Mouse (Mus musculus) CH12.LX (cell line): ENCODE results near the gene Grb2. TPM values are rescaled to one million over a fixed set of nuclear protein-coding genes. Genes with fewer than 3 reads are reported as not detected.

Source experiments
- DNase-seq: peaks from one replicate; pipeline ENCODE4 v3.0.0-alpha.2; 2013; ENCODE audit errors: extremely low read depth
- H3K27ac ChIP-seq: 2 replicates; pipeline ENCODE4 v1.5.1; 2012; ENCODE audit warnings: low read depth, mild to moderate bottlenecking, control low read depth, moderate library complexity; ENCODE audit not compliant: insufficient read depth
- H3K27me3 ChIP-seq: replicated peaks from 2 replicates; pipeline ENCODE3; 2012; ENCODE audit warnings: inconsistent platforms
- H3K36me3 ChIP-seq, 2 experiments: replicated peaks in 1 of 2; 2 replicates each; pipeline versions ENCODE3 to v1.6.1; 2012; ENCODE audit warnings: inconsistent platforms in 1 of 2, low read length in 1 of 2, mild to moderate bottlenecking in 1 of 2, mixed read lengths in 1 of 2, moderate library complexity in 1 of 2; ENCODE audit not compliant: control insufficient read depth in 1 of 2, insufficient read depth in 1 of 2
- H3K4me1 ChIP-seq, 2 experiments: 2 replicates each; pipeline ENCODE4 v1.6.1; 2012; ENCODE audit warnings: inconsistent platforms in 1 of 2, moderate library complexity in 1 of 2; ENCODE audit not compliant: insufficient read depth in 2 of 2, control insufficient read depth in 1 of 2
- H3K4me2 ChIP-seq: 2 replicates; pipeline ENCODE4 v1.6.1; 2012; ENCODE audit warnings: low read depth, mild to moderate bottlenecking, control low read depth; ENCODE audit not compliant: poor library complexity, insufficient read depth, severe bottlenecking
- H3K4me3 ChIP-seq, 3 experiments: fragments of 150-350 bp in 1 of 3; sonication (generic) in 1 of 3; replicated peaks in 1 of 3; 2 replicates each; pipeline versions ENCODE3 to v1.5.1; 2011 to 2012; ENCODE audit warnings: low read depth in 2 of 3, low read length in 2 of 3, mild to moderate bottlenecking in 2 of 3, moderate library complexity in 2 of 3, control low read depth in 1 of 3, improper control_type of control experiment in 1 of 3, inconsistent platforms in 1 of 3, mixed read lengths in 1 of 3; ENCODE audit not compliant: poor library complexity in 1 of 3
- H3K79me2 ChIP-seq: replicated peaks from 2 replicates; pipeline ENCODE4 v1.6.1; 2012; ENCODE audit warnings: mild to moderate bottlenecking, moderate library complexity; ENCODE audit not compliant: control insufficient read depth, poor library complexity, insufficient read depth, severe bottlenecking; ENCODE audit errors: extremely low read depth
- H3K9ac ChIP-seq: 2 replicates; pipeline ENCODE4 v1.6.1; 2012; ENCODE audit warnings: low read depth, mild to moderate bottlenecking, control low read depth, moderate library complexity; ENCODE audit not compliant: insufficient read depth
- H3K9me3 ChIP-seq: replicated peaks from 2 replicates; pipeline ENCODE3; 2012; ENCODE audit warnings: low read length, inconsistent platforms, mixed read lengths
- BHLHE40 ChIP-seq: IDR thresholded peaks from 2 replicates; pipeline ENCODE4 v1.6.1; 2011; ENCODE audit warnings: mild to moderate bottlenecking, low read depth, low read length, improper control_type of control experiment
- CHD2 ChIP-seq: IDR thresholded peaks from 2 replicates; pipeline ENCODE4 v1.6.1; 2011; ENCODE audit warnings: low read length, improper control_type of control experiment
- GABPA ChIP-seq: IDR thresholded peaks from 2 replicates; pipeline ENCODE4 v1.6.1; 2012; ENCODE audit warnings: low read depth, low read length, improper control_type of control experiment, inconsistent platforms; ENCODE audit not compliant: insufficient replicate concordance
- HCFC1 ChIP-seq: IDR thresholded peaks from 2 replicates; pipeline ENCODE4 v1.6.1; 2012; ENCODE audit warnings: low read depth, mild to moderate bottlenecking, inconsistent platforms, low read length, improper control_type of control experiment
- JUN ChIP-seq: IDR thresholded peaks from 2 replicates; pipeline ENCODE4 v1.6.1; 2011; ENCODE audit warnings: low read depth, mild to moderate bottlenecking, low read length, improper control_type of control experiment, moderate library complexity; ENCODE audit not compliant: insufficient read depth
- JUND ChIP-seq: conservative IDR thresholded peaks from 2 replicates; pipeline ENCODE4 v1.6.1; 2011; ENCODE audit warnings: low read depth, low read length, improper control_type of control experiment
- KAT2A ChIP-seq: IDR thresholded peaks from 2 replicates; pipeline ENCODE4 v1.6.1; 2012; ENCODE audit warnings: low read length, improper control_type of control experiment, inconsistent platforms; ENCODE audit not compliant: insufficient replicate concordance
- MYC ChIP-seq: IDR thresholded peaks from 2 replicates; pipeline ENCODE4 v1.6.1; 2011; ENCODE audit warnings: low read depth, mild to moderate bottlenecking, improper control_type of control experiment, low read length
- PAX5 ChIP-seq: IDR thresholded peaks from 2 replicates; pipeline ENCODE4 v1.6.1; 2012; ENCODE audit warnings: low read length, inconsistent platforms, mixed read lengths
- POLR2A ChIP-seq: IDR thresholded peaks from 2 replicates; pipeline ENCODE4 v1.6.1; 2011; ENCODE audit warnings: low read depth, mild to moderate bottlenecking, improper control_type of control experiment, low read length
- POLR2AphosphoS2 ChIP-seq: IDR thresholded peaks from 2 replicates; pipeline ENCODE4 v1.6.1; 2011; ENCODE audit warnings: low read depth, low read length, improper control_type of control experiment
- RAD21 ChIP-seq: IDR thresholded peaks from 2 replicates; pipeline ENCODE4 v1.6.1; 2011; ENCODE audit warnings: low read depth, mild to moderate bottlenecking, low read length, improper control_type of control experiment, moderate library complexity
- TBP ChIP-seq: conservative IDR thresholded peaks from 2 replicates; pipeline ENCODE4 v1.6.1; 2011; ENCODE audit warnings: low read depth, low read length, improper control_type of control experiment
- USF1 ChIP-seq: IDR thresholded peaks from 2 replicates; pipeline ENCODE4 v1.6.1; 2014; ENCODE audit warnings: low read depth, mild to moderate bottlenecking, inconsistent platforms, low read length, improper control_type of control experiment
- dilution Hi-C: fragments of 300-500 bp; cut with MboI; formaldehyde crosslinking; loops from 2 replicates; pipeline ENCODE4 v1.14.3; 2020; ENCODE audit warnings: low sequenced_read_pairs; ENCODE audit not compliant: extremely low pct_unique_long_range_greater_than_20kb, extremely low pct_ligation_motif_present
- in situ Hi-C: fragments of 300-500 bp; cut with MboI; formaldehyde crosslinking; loops from 3 replicates; pipeline ENCODE4 v1.14.3; 2019; ENCODE audit warnings: low sequenced_read_pairs, low pct_ligation_motif_present, low pct_unique_long_range_greater_than_20kb, mixed read lengths
- polyA plus RNA-seq: library from polyadenylated mRNA; unstranded; fragments of >175 nt; gene quantifications from 2 replicates; pipeline ENCODE4 v1.2.1, GENCODE M21; 2012; ENCODE audit warnings: low read depth; ENCODE audit not compliant: insufficient read length
- total RNA-seq, 2 experiments: library from RNA; depleted of rRNA; stranded (reverse); fragments of 300-350 nt in 1 of 2; fragments of >200 nt in 1 of 2; gene quantifications; 2 replicates each; pipeline ENCODE4 v1.2.3; 2012 to 2014

Gene Grb2
- total and polyA plus RNA-seq, 3 experiments: 63.6 to 241 (median 117) TPM

GRCm38 (mm10) chr11:115685954-115686353, 22.4 kb downstream of the Grb2 start:
- Histone ChIP-seq H3K4me3 (no peak overlapping the region), H3K9me3 (peaks cover 5% of the 10 kb centered on the region), H3K9ac (no peak overlapping the region), H3K79me2 (peaks cover 99% of the 10 kb centered on the region), H3K4me1 (peaks cover 7 to 62% of the 10 kb centered on the region in 2 experiments), H3K27me3 (no peaks in the 10 kb centered on the region), H3K27ac (no peak overlapping the region), H3K36me3 (peaks cover 57 to 89% of the 10 kb centered on the region in 2 experiments), H3K4me2 (no peak overlapping the region)
- in situ Hi-C loops (no loop called here), dilution Hi-C loops (no loop called here)
- TF ChIP-seq POLR2AphosphoS2 (no peak), GABPA (no peak), CHD2 (no peak)
- no peak for DNase-seq

DNA sequence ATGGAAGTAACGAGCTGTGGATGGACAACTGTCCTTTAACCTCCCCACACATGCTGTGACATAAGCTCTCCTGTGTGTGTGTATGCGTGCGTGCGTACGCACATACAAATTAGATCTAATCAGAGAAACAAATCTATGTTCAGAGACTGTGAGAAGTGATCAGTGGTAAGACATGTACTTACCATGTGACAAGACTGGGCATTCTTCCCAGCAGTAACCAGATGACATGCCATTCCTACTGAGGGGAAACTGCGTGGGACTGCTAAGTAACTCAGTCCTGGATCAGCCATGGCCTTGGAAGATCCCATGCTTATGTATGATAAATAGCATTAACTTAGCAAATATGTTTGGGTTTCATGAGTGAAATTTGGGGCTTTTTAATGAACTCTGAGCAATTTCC, 23.5 kb downstream of the Grb2 start:
- Histone ChIP-seq H3K4me2 (no peak overlapping the region), H3K27ac (no peak overlapping the region), H3K4me3 (no peak overlapping the region), H3K79me2 (peaks cover 100% of the 10 kb centered on the region), H3K9me3 (peaks cover 5% of the 10 kb centered on the region), H3K9ac (no peak overlapping the region), H3K4me1 (peaks cover 7 to 55% of the 10 kb centered on the region in 2 experiments), H3K27me3 (no peaks in the 10 kb centered on the region), H3K36me3 (peaks cover 57 to 89% of the 10 kb centered on the region in 2 experiments)
- dilution Hi-C loops: no loop called here
- TF ChIP-seq HCFC1: no peak
- no peak for TF ChIP-seq MYC
- TF ChIP-seq BHLHE40: no peak
- TF ChIP-seq POLR2AphosphoS2: no peak
- no peak for TF ChIP-seq USF1
- TF ChIP-seq PAX5: no peak
- no peak for TF ChIP-seq JUN
- no peak for TF ChIP-seq RAD21
- no peak for TF ChIP-seq KAT2A
- no peak for TF ChIP-seq JUND
- in situ Hi-C loops: no loop called here
- DNase-seq: no peak

DNA sequence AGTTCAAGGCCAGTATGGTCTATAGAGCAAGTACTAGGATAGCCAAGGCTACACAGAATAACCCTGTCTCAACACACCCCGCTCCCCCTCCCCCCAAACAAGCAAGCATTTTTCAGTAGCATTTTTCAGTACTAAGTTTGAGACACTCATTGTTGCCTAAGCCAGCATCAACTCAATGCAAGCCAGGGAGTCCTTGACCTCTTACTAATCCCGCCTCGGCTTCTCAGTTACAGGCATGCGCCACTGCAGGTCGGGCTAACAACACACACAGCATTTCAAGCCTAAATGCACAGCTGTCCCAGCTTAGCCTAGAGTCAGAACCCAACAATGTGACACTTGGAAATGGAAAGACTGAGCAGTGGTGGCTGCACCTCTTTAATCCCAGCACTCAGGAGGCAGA, 25.1 kb downstream of the Grb2 start:
- TF ChIP-seq POLR2A (0 out of 2 replicates have a peak, but pooled peaks have one; percentile 19), TBP (no peak)
- Histone ChIP-seq H3K27ac (no peak overlapping the region), H3K36me3 (peaks cover 53 to 88% of the 10 kb centered on the region in 2 experiments), H3K9me3 (peaks cover 9% of the 10 kb centered on the region), H3K4me2 (no peak overlapping the region), H3K9ac (no peak overlapping the region), H3K27me3 (no peaks in the 10 kb centered on the region), H3K4me3 (no peak overlapping the region), H3K79me2 (peaks cover 100% of the 10 kb centered on the region), H3K4me1 (peaks cover 16 to 64% of the 10 kb centered on the region in 2 experiments)
- in situ Hi-C loops (no loop called here), dilution Hi-C loops (no loop called here)
- DNase-seq: no peak
